Mouse (Mus musculus): ENCODE measurements around the gene Sval1.

Gene Sval1

DNA sequence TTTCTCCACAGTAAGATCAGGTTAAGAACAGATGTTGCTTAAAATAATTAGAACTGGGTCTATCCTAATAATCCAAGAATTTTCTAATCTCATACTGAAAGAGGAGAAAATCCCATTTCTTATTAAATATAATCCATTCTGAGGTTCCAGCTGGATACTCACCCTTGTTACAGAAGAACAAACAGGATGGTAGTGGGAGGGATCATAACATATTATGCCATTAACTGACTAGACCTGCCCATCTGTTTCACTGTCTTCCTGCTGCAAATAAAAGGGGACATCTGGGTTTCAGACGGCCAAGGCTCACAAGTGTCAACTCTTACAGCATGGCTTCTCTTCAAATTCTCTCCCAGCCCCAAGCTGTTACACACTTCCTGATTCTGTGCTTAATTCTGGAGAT, at the start of gene Sval1:
Gene Sval1 (plus strand): TSS at position 301 of the 400 bp plus-strand sequence.
- no peak for DNase-seq (ENCODE audit: low read depth, low spot score)

- no peak for DNase-seq (ENCODE audit: low read depth, low spot score)
Measured at GRCm38 (mm10) chr6:41911625-41912024, 39.8 kb upstream of the Sval1 start.

- DNase-seq (ENCODE audit: low read depth, low spot score), result no peak
Measured at GRCm38 (mm10) chr6:41914883-41915282, 36.5 kb upstream of the Sval1 start.

DNA sequence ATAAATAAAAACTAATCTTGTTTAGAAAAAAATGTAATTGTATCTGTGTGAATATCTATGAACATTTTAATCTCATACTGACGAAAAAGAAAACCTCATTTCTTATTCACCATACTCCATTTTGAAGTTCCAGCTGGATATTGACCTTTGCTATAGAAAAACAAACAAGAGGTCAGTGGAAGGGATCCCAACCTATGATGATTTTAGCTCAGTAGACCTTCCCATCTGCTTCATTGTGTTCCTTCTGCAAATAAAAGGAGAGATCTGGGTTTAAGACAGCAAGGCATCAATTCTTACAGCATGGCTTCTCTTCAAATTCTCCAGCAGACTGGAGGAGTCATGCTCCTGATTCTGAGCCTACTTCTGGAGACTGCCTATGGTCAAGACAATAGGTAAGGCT, 16.4 kb downstream of the Sval1 start, which contains the start of gene Sval3:
Gene Sval3 (plus strand): TSS at position 301 of the 400 bp plus-strand sequence.
- no peak for DNase-seq (ENCODE audit: low read depth, low spot score)
